Mouse (Mus musculus): ENCODE measurements around the gene Hmgn2.

Gene Hmgn2

DNA sequence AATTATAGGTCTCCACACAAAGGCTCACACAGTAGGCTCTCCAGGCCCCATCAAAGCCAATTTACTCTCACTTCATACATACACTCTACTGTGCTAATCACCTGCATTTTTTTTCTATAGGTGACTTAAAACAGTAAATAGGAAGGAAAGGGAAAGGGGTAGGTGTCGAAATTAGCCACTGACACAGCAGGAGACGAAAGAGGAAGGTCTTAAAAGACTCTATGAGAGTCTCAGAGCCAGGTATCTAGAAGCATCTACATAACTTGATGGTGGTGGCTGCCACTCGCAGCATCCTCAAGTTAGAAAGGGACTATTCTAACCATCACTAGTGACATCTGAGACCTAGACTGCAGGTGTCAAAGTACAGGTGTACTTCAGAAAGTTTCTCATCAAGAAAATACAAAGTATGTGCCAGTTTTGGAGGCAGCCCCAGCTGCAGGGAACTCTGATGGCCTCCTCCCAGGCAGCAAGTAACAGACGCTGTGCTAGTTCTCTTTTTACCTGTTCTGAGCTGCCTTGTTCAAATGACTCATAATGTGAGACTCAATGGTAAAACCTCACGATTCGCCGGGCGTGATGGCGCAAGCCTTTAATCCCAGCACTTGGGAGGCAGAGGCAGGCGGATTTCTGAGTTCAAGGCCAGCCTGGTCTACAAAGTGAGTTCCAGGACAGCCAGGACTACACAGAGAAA is 9.7 kb upstream of the Hmgn2 start:
- no peak for DNase-seq (ENCODE audit: low spot score in 2 of 2)

DNA sequence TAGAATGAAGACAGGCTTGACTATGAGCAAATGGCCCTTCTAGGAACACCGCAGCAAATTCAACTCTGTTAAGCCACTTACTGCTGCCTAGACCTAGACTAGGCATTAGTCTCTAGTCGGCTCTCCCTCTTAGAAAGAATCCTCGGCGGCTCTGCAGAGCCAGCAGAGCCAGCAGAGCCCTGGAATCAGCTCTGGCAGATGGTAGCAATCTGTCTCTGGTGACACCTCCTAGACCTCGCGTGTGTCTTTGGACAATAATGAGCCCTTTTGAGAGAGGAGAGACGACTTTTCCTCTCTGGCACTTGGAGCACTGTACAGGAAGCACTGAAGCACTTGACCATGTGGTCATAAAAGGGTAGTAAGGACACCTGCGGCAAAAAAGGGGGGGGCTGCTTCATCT is 3.3 kb upstream of the Hmgn2 start:
- DNase-seq (ENCODE audit: low spot score in 2 of 2), result no peak

DNA sequence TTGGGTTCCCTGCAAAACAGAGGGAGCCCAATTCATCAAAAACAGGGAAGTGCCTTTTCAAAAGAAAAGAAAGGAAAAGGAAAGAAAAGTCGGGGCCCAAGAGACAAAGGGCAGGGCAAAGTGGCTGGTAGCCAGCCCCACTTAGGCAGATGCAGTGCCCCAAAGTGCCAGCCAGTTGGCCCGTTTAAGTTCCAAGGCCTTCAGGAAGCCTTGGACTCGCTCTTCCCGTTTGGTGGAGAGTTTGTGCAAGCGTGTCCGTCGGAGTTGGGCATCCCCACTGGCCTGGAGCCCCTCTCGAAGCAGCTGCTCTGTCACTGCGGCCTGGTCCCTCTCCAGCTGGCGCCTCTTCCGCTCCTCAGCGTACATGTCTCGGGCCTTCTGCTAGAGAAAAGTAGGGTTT is 2.4 kb upstream of the Hmgn2 start:
- DNase-seq (ENCODE audit: low spot score in 2 of 2), result no peak

DNA sequence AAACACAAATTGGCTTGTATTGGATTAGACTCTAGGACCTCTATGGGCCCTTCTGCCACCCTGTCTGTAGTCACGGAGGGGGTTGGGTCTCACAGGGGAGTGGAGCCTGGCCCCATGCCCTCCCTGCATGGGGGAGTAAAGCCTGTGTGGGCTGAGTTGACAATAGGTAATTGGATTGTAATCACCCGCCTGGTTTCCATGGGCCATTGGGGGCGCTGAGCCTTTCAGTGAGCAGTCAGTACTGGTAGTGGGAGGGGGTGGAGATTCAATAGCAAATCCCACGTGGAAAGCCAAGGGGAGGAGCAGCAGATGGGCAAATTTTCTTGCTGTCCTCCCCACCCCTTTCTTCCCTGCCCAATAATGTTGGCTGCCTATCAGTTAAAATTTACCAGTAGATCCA is 1.7 kb upstream of the Hmgn2 start:
- no peak for DNase-seq (ENCODE audit: low spot score in 2 of 2)

DNA sequence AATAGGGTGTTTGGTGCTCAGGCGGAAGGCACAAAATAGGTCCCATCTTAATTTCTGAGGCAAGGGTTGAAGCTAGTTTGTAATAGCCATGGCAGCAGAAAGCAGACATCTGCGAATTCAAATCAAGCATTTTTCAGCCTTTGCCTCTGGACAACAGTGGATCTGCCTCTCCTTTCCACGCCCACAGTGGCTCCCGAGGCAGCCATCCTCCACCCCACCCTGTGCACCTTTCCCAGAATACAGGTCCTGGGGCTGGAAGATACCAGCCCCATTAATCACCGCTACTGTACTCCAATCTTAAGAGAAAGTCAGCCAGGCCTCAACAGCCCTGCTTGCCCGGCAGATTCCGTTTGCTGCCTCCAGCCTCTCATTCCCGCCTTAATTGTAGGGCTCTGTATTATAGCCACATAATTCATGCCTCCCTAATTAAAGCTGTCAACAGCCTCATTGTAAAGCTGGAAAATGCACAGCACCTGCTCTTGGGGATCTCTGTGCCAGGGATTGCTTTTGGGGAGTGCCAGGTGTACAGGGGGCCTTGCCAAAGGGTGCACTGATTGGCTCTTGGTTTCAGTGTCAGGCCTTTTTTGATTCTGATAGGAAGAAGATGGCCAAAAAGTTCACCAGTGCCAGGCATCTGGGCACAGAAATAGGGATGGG is 792 bp upstream of the Hmgn2 start:
- no peak for DNase-seq (ENCODE audit: low spot score in 2 of 2)

DNA sequence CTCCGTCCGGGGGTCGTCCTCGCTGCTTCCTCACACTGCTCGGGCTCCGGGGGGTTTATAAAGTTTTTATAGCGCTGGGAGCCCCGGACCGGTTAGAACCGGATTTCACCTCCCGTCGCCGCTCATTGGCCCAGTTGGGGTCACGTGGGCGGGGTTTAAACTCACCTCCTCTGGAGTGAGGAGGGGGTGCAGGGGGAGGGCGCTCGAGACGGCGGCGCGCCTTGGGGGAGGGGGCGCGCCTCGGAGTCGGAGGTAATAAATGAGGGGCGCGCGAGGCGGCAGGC is 642 bp downstream of the Hmgn2 start:
- peak; percentile 85 to 91 for DNase-seq (ENCODE audit: low spot score in 2 of 2)

DNA sequence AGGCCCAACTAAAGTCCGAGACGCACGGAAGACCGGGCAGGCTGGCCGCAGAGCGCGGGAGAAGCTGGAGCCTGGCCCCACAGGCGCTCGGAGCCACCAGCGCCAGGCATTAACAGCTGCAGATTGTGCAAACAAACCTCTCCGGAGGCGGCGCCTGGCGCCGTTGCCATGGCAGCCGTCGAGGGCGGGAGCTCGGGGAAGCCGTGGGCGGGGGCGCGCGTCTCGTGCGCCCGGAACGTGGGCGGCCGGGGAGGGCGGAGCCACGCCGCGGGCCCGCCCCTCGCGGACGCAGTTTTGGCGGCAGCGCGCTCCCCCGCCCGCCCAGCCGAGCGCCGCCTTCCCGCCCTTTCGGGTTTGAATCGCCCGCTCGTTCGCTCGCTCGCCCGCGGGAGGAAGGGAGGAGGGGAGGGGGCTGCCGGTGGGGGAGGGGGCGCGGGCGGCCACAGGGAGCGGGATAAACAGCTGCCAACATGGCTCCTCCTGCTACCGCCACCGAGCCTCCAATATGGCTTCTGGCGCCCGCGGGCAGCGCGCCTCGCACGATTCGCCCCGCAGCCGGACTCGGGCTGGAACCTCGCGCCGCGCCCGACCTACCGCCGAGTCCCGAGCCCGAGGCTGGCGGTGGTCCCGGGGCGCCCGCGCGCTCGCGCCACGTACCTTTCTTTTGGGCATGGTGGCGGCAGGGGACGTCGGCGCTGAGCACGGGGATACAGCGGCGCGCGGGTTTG is 1.1 kb downstream of the Hmgn2 start:
- peak; percentile 96 to 98 for DNase-seq (ENCODE audit: low spot score in 2 of 2)

DNA sequence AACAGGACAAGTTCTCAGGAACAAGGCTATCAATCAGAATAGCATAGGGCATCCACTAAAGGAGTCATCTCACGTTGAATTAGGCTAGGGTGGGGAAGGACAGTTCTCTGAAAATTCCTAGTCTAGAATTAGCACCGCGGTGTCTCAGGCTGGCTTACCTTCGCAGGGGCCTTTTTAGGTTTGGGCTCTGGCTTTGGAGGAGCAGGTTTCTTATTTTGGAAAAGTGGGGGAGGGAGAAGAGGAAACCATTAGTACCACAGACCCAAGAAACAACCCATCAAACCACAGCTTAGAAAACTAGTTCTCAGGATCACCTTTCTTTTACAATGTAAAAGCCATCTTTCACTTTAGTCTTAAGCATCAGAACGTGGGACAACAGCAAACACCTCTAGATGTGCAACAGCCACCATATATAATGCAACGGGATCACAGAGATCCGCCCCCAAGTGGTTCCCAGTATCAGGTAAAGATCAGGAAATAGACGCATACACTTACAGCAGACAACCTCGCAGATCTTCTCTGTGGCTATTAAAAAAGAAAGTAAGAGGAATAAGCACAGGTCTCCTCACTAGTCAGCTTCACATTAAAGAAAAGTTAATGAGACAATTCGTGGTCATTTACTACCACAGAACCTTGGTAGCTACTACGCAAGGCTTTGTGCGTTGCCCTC is 2.0 kb downstream of the Hmgn2 start:
- no peak for DNase-seq (ENCODE audit: low spot score in 2 of 2)

DNA sequence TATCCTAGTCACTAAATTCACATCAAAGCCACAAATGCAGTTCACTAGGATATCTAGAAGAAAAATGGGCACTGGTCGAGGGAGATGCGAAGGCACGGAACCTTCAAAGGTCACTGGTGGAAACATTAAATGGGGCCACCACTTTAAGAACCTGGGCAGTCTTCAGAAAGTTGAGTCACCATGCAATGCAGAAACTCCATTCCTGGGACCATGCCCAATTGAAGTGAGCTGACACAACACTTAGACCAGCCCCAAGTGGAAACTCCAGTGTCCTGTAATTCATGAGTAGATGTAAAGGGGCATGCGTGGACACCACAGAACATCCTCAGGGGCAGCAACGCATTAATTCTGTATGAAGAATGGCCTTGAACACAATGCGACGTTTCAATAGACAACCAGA is 5.9 kb downstream of the Hmgn2 start:
- no peak for DNase-seq (ENCODE audit: low spot score in 2 of 2)

DNA sequence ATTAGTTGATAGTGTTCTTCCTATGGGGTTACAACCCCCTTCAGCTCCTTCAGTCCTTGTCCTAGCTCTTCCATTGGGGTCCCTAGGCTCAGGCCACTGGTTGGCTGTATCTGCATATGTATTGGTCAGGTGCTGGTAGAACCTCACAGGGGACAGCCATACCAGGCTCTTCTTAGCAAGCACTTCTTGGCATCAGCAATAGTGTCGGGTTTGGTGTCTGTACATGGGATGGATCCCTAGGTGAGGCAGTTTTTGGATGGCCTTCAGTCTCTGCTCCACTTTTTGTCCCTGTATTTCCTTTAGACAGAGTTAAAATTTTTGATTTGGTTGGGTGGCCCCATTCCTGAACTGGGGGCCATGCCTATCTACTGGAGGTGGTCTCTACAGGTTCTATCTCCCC is 9.6 kb downstream of the Hmgn2 start:
- no peak for DNase-seq (ENCODE audit: low spot score in 2 of 2)

DNA sequence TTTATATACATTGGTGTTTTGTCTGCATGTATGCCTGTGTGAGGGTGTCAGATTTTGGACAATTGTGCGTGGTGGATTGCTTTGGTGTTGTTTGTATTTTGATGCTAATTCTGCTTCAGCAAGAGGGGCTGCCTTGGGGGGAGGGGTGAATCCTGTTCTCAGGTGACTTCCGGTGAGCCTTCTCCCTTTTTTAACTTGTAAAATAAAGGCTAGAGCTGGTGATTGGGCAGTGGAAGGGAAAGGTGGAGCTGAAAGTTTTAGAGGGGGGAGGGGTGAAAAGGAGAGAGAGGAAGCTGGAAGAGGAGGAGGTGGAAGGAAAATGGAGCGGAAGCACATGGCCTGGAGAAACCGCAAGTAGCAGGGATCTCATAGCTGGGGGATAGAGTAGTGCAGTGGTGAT is 12.1 kb downstream of the Hmgn2 start:
- DNase-seq (ENCODE audit: low spot score in 2 of 2), result no peak

DNA sequence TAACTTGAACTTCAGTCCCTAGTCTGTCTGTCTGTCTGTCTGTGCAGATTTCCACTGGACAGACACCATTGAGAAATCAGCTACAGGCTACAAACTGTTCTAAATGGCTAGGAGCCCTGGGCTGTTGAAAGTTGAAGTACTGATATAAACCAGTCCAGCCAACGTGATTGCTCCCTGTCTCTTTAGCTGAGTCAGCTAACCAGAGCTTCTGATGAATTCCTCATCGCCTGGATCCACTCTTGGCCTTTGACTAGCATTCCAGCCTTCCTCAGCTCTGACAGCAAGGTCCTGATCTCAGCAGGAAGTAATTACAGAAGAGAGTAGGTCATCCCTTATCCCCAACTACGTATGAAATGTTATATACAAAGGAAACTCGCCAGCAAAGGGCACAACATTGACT is 21.7 kb downstream of the Hmgn2 start:
- DNase-seq (ENCODE audit: low spot score in 2 of 2), result no peak

DNA sequence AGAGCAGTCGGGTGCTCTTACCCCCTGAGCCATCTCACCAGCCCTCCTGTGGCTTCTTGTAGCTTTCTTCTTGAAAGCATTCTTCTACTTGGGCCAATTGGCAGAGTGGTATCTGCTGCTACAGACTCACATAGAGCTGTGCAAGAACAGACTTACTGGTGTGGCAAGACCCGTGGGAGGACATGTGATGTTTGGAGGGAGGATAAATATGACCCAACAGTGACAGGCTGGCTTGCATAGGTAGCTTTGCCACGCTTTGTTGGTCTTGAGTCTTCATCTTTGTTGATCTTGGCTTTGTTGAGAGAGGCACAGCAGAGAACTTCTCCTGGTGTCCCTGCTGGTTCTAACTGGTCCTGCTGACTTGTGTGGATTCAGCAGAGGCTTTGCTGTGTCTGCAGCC is 24.7 kb downstream of the Hmgn2 start:
- no peak for DNase-seq (ENCODE audit: low spot score in 2 of 2)

DNA sequence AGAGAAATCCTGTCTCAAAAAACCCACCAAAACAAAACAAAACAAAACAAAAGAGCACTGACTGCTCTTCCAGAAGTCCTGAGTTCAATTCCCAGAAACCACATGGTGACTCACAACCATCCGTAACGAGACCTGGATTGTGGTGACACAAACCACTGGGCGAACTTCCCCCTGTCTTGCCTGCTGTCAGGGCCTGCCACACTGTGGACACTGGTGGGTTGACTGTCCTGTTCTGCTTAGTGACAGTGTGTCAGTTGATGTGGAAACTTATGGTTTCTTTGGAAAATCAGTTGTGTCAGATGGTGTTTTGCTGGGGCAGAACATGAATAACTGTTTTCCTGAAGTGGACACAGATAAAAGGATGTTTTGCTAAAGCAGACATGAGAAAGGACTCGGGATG is 25.8 kb downstream of the Hmgn2 start:
- no peak for DNase-seq (ENCODE audit: low spot score in 2 of 2)

DNA sequence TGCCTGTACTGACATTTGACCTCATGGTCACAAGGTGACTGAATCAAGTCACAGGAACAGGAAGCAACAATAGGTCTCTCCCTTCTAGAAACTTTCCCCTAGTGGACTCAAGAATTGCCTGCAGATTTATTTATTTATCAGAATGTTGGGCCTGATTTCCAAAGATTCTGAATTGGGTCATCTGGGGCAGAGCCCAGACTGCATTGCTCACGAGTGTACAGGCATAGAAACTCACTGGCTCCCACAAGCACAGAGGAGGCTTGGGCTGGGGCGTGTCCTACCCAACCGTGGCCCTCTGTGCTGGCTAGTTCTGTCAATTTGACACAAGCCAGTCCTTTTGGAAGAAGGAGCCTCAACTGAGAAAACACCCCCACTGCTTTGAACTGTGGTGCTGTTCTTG is 26.9 kb downstream of the Hmgn2 start:
- no peak for DNase-seq (ENCODE audit: low spot score in 2 of 2)

DNA sequence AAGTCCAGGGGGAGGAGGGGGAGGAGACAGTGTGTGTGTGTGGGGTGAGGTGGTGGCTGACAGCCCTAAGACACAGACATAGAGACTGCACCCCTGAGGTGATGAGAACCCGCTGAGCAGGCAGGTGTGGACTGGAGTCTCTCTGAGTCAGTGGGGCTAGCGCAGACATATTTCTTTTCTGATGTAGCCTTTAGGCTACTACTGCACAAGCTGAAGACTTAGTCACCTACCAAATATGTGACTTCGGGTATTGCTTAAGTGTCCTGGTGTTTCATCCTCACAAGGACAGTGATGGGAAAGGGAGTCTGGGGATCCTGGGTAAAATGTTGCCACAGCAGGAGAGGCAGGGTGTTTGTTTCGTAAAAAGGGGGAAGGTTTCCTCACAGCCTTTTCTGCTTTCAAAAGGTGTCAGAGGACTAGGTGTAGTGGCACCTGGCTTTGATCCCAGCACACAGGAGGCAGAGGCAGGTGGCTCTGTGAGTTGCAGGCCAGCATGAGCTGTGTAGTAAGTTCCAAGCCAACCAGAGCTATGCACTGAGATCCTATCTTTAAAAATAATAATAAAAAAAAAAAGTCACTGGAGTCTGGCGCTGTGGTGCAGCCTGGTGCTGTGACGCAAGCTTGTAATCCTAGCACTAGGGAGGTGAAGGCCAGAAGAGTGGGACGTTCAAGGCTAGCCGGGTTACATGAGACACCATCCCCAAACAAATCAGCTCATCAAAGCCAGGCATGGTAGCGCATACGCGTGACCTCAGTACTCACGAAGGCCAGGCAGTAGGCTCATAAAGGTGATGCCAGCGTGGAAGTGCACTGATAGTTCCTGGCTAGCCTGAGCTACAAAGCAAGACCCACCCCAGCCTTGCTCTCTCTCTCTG is 27.8 kb downstream of the Hmgn2 start:
- DNase-seq (ENCODE audit: low spot score in 2 of 2), result no peak

DNA sequence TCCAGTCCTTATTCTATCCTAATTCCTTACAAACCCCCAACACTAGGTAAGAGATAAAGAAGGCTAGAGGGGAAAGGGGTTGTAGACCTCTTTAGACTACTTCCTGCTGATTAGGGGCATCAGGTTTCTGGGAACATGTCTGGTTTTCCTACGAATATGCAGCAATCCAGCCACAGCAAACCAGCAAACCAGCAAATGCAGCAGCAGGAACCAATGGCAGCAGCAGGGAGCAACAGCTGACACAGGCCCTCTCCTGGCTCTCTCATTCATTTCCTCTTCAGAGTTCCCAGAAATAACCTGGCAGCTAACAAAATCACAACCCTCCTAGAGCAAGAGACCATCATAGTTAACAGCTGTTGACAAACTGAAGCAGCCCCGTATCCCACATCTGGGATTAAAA is 30.4 kb downstream of the Hmgn2 start:
- no peak for DNase-seq (ENCODE audit: low spot score in 2 of 2)

DNA sequence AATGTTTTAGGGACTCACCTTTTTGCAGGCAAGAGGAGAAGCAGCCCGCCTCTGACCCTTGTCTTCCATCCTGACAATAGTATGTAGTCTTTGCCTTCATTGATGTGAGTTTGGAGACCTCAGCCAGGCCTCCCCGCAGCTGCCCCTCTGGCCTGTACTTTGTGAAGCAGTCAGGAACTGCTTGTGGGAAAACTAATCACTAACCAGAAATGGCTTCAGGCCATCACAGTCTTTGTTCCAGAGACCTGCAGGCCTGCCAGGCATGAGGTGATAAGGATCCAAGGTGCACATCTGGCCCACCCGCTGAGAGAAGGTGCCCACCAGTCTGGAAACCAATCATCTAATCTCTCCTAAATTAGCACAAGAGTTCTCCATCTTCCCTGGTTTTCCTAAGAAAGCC is 36.7 kb downstream of the Hmgn2 start:
- DNase-seq (ENCODE audit: low spot score in 2 of 2), result no peak

DNA sequence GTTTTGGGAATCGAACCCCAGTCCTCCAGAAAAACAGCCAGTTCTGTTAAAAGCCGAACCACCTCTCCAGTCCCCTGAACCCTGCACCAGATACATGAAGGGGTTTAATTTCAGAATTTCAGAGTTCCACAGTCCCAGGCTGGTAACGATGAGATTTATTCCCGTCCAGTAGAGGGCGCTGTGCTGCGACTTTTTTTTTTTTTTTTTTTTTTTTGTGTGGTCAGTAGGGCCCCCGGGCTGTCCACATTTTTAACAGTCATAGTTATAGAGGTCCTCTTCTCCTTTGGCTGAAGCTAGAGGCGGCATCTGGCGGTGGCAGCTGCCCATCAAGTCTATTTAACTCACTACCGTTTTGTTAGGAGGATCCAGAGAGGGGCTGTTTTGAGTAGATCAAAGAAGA is 37.1 kb downstream of the Hmgn2 start:
- no peak for DNase-seq (ENCODE audit: low spot score in 2 of 2)

DNA sequence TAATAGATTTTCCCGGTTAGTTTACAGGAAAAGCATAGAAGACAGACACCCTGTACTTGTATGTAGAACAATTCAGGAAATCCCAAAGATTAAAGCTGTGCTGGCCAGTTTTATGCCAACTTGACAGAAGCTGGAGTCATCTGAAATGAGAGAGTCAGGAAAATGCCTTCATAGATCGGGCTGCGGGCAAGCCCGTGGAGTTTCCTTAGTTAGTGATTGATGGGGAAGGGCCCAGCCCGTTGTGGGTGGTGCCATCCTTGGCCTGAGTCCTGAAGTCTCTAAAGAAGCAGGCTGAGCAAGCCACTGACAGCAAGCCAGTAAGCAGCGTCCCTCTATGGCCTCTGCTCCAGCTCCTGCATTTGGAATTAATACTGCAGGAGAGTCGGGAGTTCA is 39.2 kb downstream of the Hmgn2 start:
- no peak for DNase-seq (ENCODE audit: low spot score in 2 of 2)

DNA sequence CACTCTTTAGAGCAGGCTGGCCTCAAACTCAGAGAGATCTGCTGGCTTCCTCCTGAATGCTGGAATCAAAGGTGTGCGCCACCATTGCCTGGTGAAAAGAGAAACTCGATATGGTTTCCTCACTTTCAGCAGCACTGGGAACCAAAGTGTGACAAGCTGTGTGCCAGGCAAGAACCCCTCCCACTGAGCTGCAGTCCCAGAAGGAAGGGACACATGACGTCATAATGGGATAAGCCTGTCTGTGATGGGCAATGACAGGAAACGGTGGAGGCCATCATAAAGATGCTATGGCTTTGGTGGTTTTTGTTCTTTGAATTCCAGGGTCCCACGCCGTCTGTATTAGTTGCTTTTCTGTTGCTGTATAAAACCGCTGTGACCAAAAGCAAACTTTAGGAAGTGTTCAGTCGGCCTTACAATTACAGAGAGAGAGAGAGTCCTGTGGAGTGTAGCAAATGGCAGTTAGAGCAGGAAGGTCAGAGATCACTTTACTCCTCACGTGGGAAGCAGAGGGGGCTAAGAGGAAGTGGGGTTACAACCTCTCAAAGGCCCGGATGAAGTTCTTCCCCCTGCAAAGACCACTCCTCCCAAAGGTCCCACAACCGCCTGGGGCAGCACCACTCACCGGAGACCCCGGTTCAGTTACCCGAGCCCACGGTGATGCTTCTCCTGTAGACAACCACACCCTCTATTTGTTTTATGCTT is 39.7 kb downstream of the Hmgn2 start:
- DNase-seq (ENCODE audit: low spot score in 2 of 2), result no peak
